Mouse (Mus musculus): ENCODE results near the gene Magee1.
A peak's percentile ranks its signal among the peaks of the same experiment; 100 is the strongest.
"Not testable (repeated sequence)": the region's sequence is repeated elsewhere in the genome, so short reads cannot be mapped to it uniquely, and the experiment has no call there.

The Magee1 gene

GRCm38 (mm10) chrX:105120275-105121226 is at the start of gene Magee1:
Gene Magee1, plus strand, starts transcription at chrX:105120378.
- peak; percentile 52 for DNase-seq (ENCODE audit: low spot score)

GRCm38 (mm10) chrX:105079151-105079550 is 41.0 kb upstream of the Magee1 start:
- no peak for DNase-seq (ENCODE audit: low spot score)

GRCm38 (mm10) chrX:105079615-105080092 is 40.5 kb upstream of the Magee1 start, which contains the start of gene Pbdc1:
Gene Pbdc1, plus strand, starts transcription at chrX:105079756.
- peak; percentile 87 for DNase-seq (ENCODE audit: low spot score)

- DNase-seq (ENCODE audit: low spot score): no peak
Measured at GRCm38 (mm10) chrX:105080096-105080495, 40.1 kb upstream of the Magee1 start.

- DNase-seq (ENCODE audit: low spot score): not testable (repeated sequence)
Measured at GRCm38 (mm10) chrX:105083013-105083412, 37.2 kb upstream of the Magee1 start.

GRCm38 (mm10) chrX:105104175-105104574 is 16.0 kb upstream of the Magee1 start:
- no peak for DNase-seq (ENCODE audit: low spot score)

GRCm38 (mm10) chrX:105114994-105115393 is 5.2 kb upstream of the Magee1 start:
- DNase-seq (ENCODE audit: low spot score): no peak

GRCm38 (mm10) chrX:105121227-105121865 is 1.2 kb downstream of the Magee1 start:
- DNase-seq (ENCODE audit: low spot score): peak; percentile 39

GRCm38 (mm10) chrX:105124903-105125302 is 4.7 kb downstream of the Magee1 start:
- no peak for DNase-seq (ENCODE audit: low spot score)

GRCm38 (mm10) chrX:105151872-105152461 is 31.8 kb downstream of the Magee1 start:
- DNase-seq (ENCODE audit: low spot score): no peak

GRCm38 (mm10) chrX:105165007-105165406 is 44.8 kb downstream of the Magee1 start:
- not testable (repeated sequence) for DNase-seq (ENCODE audit: low spot score)

GRCm38 (mm10) chrX:105167217-105167616 is 47.0 kb downstream of the Magee1 start:
- DNase-seq (ENCODE audit: low spot score): no peak

All from spleen, adult 12 weeks (tissue).